Mouse (Mus musculus) liver, adult 2 months (tissue): ENCODE measurements around the gene Fgf2. TPM values are rescaled to one million over a fixed set of nuclear protein-coding genes. Genes with fewer than 3 reads are reported as not detected.
A peak's percentile ranks its signal among the peaks of the same experiment; 100 is the strongest.

ENCODE experiments used
- DNase-seq: peaks from one replicate; pipeline ENCODE4 v3.0.0-alpha.2; 2011; ENCODE audit warnings: low read depth, low spot score; ENCODE audit errors: extremely low read depth
- H3K27ac ChIP-seq: fragments of 200-500 bp; replicated peaks from 2 replicates; pipeline ENCODE4 v1.5.1; 2012; ENCODE audit warnings: low read depth, mild to moderate bottlenecking, control low read depth, inconsistent platforms, low read length; ENCODE audit not compliant: insufficient read depth
- H3K27me3 ChIP-seq: fragments of 200-500 bp; 2 replicates; pipeline ENCODE4 v1.6.1; 2012; ENCODE audit warnings: mild to moderate bottlenecking, moderate library complexity, low read length, inconsistent platforms; ENCODE audit not compliant: control insufficient read depth, insufficient read depth
- H3K36me3 ChIP-seq: fragments of 200-500 bp; 2 replicates; pipeline ENCODE4 v1.6.1; 2012; ENCODE audit warnings: low read length, inconsistent platforms; ENCODE audit not compliant: control insufficient read depth, insufficient read depth
- H3K4me1 ChIP-seq: fragments of 200-500 bp; 2 replicates; pipeline ENCODE4 v1.6.1; 2011; ENCODE audit warnings: low read length; ENCODE audit not compliant: control insufficient read depth, insufficient read depth
- H3K4me3 ChIP-seq: fragments of 200-500 bp; 2 replicates; pipeline ENCODE4 v1.5.1; 2011; ENCODE audit warnings: low read depth, mild to moderate bottlenecking, control low read depth, low read length, moderate library complexity; ENCODE audit not compliant: insufficient read depth
- H3K79me2 ChIP-seq: fragments of 200-500 bp; 2 replicates; pipeline ENCODE4 v1.6.1; 2012; ENCODE audit warnings: inconsistent platforms, mild to moderate bottlenecking, low read length, moderate library complexity; ENCODE audit not compliant: control insufficient read depth, insufficient read depth
- H3K9ac ChIP-seq: fragments of 200-500 bp; 2 replicates; pipeline ENCODE4 v1.6.1; 2012; ENCODE audit warnings: low read depth, mild to moderate bottlenecking, control low read depth, inconsistent platforms, low read length
- CTCF ChIP-seq: fragments of 200-500 bp; IDR thresholded peaks from 2 replicates; pipeline ENCODE4 v1.5.1; 2011; ENCODE audit warnings: low read depth, low read length, control low read depth
- POLR2A ChIP-seq: fragments of 200-500 bp; IDR thresholded peaks from 2 replicates; pipeline ENCODE4 v1.6.1; 2011; ENCODE audit warnings: low read length, control low read depth; ENCODE audit not compliant: insufficient read depth; ENCODE audit errors: extremely low read depth
- WGBS: fragments of 180-500 bp; shearing (Covaris S2); methylation state at CpG from one replicate; pipeline ENCODE4 v1.1.7; 2018; 5-methylcytosine and 5-hydroxymethylcytosine counted together
- polyA plus RNA-seq: library from polyadenylated mRNA; depleted of rRNA; stranded (reverse); fragments of >200 nt; gene quantifications from 2 replicates; pipeline ENCODE4 v1.2.3, GENCODE M21; 2012; rRNA removed
- total RNA-seq: library from RNA; depleted of rRNA; stranded (reverse); fragments of >200 nt; gene quantifications from 2 replicates; pipeline ENCODE4 v1.2.3, GENCODE M21; 2014; rRNA removed

Fgf2 gene
- total RNA-seq (0.46 and 0.67 TPM in 2 replicates), polyA plus RNA-seq (0.07 and 0.11 TPM in 2 replicates)

- Histone ChIP-seq H3K27ac (no peak within 1 kb of the TSS), H3K27me3 (peaks cover 15% of the 10 kb centered on the region; the same call in 1 of the 2 replicates), H3K4me3 (peak within 1 kb of the TSS; percentile 63), H3K36me3 (no peaks in the 10 kb centered on the region), H3K4me1 (no peaks in the 10 kb centered on the region; the same call in 1 of the 2 replicates), H3K9ac (peak within 1 kb of the TSS; percentile 57), H3K79me2 (no peaks in the 10 kb centered on the region)
- DNase-seq = no peak
- 4% methylated on average over 66 of the region's 75 CpGs for WGBS
- TF ChIP-seq CTCF = no peak
- no peak for TF ChIP-seq POLR2A
Observed at GRCm38 (mm10) chr3:37348221-37349165, at the start of gene Fgf2. Gene Fgf2, plus strand, starts transcription at chr3:37348346.

- H3K4me3 ChIP-seq = no peak overlapping the region
- no peaks in the 10 kb centered on the region for H3K4me1 ChIP-seq
- whole genome bisulfite sequencing = 74% methylated on average over 3 of the region's 3 CpGs
- TF ChIP-seq POLR2A = no peak
- no peaks in the 10 kb centered on the region for H3K36me3 ChIP-seq
- H3K9ac ChIP-seq = no peak overlapping the region
- H3K27ac ChIP-seq = no peak overlapping the region
- no peaks in the 10 kb centered on the region for H3K79me2 ChIP-seq
- DNase-seq = no peak
- no peaks in the 10 kb centered on the region for H3K27me3 ChIP-seq
Observed at GRCm38 (mm10) chr3:37299470-37299869, 48.7 kb upstream of the Fgf2 start.

- Histone ChIP-seq H3K79me2 (no peaks in the 10 kb centered on the region), H3K4me1 (no peaks in the 10 kb centered on the region), H3K9ac (no peak overlapping the region), H3K36me3 (no peaks in the 10 kb centered on the region), H3K4me3 (no peak overlapping the region), H3K27me3 (no peaks in the 10 kb centered on the region), H3K27ac (no peak overlapping the region)
- peak; percentile 15 for DNase-seq
- TF ChIP-seq POLR2A (no peak), CTCF (peak; percentile 70)
- 48% methylated on average over 12 of the region's 12 CpGs for WGBS
Observed at GRCm38 (mm10) chr3:37302685-37303084, 45.5 kb upstream of the Fgf2 start.

- H3K27ac ChIP-seq = no peak overlapping the region
- DNase-seq = no peak
- no peak for TF ChIP-seq POLR2A
- TF ChIP-seq CTCF = no peak
Observed at GRCm38 (mm10) chr3:37303392-37304139, 44.6 kb upstream of the Fgf2 start.

GRCm38 (mm10) chr3:37311897-37312369 lies 36.2 kb upstream of the Fgf2 start:
- H3K27ac ChIP-seq = no peak overlapping the region
- peak overlapping the region; percentile 97 for H3K4me3 ChIP-seq
- TF ChIP-seq POLR2A = no peak
- 3% methylated on average over 10 of the region's 10 CpGs for WGBS
- H3K36me3 ChIP-seq = no peaks in the 10 kb centered on the region
- no peaks in the 10 kb centered on the region for H3K79me2 ChIP-seq
- peaks cover 3% of the 10 kb centered on the region for H3K4me1 ChIP-seq
- no peaks in the 10 kb centered on the region for H3K27me3 ChIP-seq
- DNase-seq = no peak
- peak overlapping the region; percentile 47 for H3K9ac ChIP-seq

More at GRCm38 (mm10) chr3:37303392-37304139, 44.6 kb upstream of the Fgf2 start:
- Histone ChIP-seq H3K9ac (no peak overlapping the region), H3K4me1 (no peaks in the 10 kb centered on the region), H3K27me3 (no peaks in the 10 kb centered on the region), H3K4me3 (no peak overlapping the region), H3K36me3 (no peaks in the 10 kb centered on the region), H3K79me2 (no peaks in the 10 kb centered on the region)
- WGBS = 80% methylated on average over 8 of the region's 8 CpGs
